Mouse (Mus musculus): Measurements from ENCODE around the gene Cpn2.

Cpn2 gene

GRCm38 (mm10) chr16:30238791-30239190, 28.5 kb downstream of the Cpn2 start:
- DNase-seq (ENCODE audit: low read depth) = no peak

- peak; percentile 49 for DNase-seq (ENCODE audit: low read depth)
These were observed 31.1 kb downstream of the Cpn2 start for GRCm38 (mm10) chr16:30236091-30236699.

- no peak for DNase-seq (ENCODE audit: low read depth)
These were observed 31.7 kb downstream of the Cpn2 start for GRCm38 (mm10) chr16:30235577-30235976.

GRCm38 (mm10) chr16:30234636-30235546, 32.4 kb downstream of the Cpn2 start:
- no peak for DNase-seq (ENCODE audit: low read depth)

GRCm38 (mm10) chr16:30234077-30234476, 33.2 kb downstream of the Cpn2 start:
- DNase-seq (ENCODE audit: low read depth) = no peak

- DNase-seq (ENCODE audit: low read depth) = no peak
These were observed 35.3 kb downstream of the Cpn2 start for GRCm38 (mm10) chr16:30231882-30232604.

GRCm38 (mm10) chr16:30227352-30227751, 39.9 kb downstream of the Cpn2 start:
- DNase-seq (ENCODE audit: low read depth) = no peak

GRCm38 (mm10) chr16:30221161-30221782, 46.0 kb downstream of the Cpn2 start:
- no peak for DNase-seq (ENCODE audit: low read depth)

- DNase-seq (ENCODE audit: low read depth) = no peak
These were observed 51.5 kb downstream of the Cpn2 start for GRCm38 (mm10) chr16:30215811-30216210.

- no peak for DNase-seq (ENCODE audit: low read depth)
These were observed 53.7 kb downstream of the Cpn2 start for GRCm38 (mm10) chr16:30213644-30214043.

- no peak for DNase-seq (ENCODE audit: low read depth)
These were observed 55.3 kb downstream of the Cpn2 start for GRCm38 (mm10) chr16:30212035-30212434.

- DNase-seq (ENCODE audit: low read depth) = no peak
These were observed 58.0 kb downstream of the Cpn2 start for GRCm38 (mm10) chr16:30209264-30209663.

GRCm38 (mm10) chr16:30207991-30208390, 59.3 kb downstream of the Cpn2 start:
- DNase-seq (ENCODE audit: low read depth) = no peak

- no peak for DNase-seq (ENCODE audit: low read depth)
These were observed 60.0 kb downstream of the Cpn2 start for GRCm38 (mm10) chr16:30207111-30207828.

Data from c-Kit-positive CD71-positive TER-119-negative erythroid progenitor cells, embryonic 14.5 days (primary cell).